Mouse (Mus musculus) testis, adult 2 months (tissue): ENCODE results near the gene Camta1. TPM values are rescaled to one million over a fixed set of nuclear protein-coding genes. Genes with fewer than 3 reads are reported as not detected.

Experiments
- H3K27ac ChIP-seq: fragments of 200-500 bp; 2 replicates; pipeline ENCODE4 v1.5.1; 2012; ENCODE audit warnings: low read depth, low read length; ENCODE audit not compliant: control insufficient read depth, insufficient read depth
- H3K27me3 ChIP-seq: fragments of 200-500 bp; 2 replicates; pipeline ENCODE4 v1.6.1; 2012; ENCODE audit warnings: mild to moderate bottlenecking, low read length, moderate library complexity; ENCODE audit not compliant: control insufficient read depth, insufficient read depth
- H3K36me3 ChIP-seq: fragments of 200-500 bp; 2 replicates; pipeline ENCODE4 v1.6.1; 2012; ENCODE audit warnings: mild to moderate bottlenecking, low read length; ENCODE audit not compliant: control insufficient read depth, insufficient read depth
- H3K4me1 ChIP-seq: fragments of 200-500 bp; 2 replicates; pipeline ENCODE4 v1.6.1; 2012; ENCODE audit warnings: low read length; ENCODE audit not compliant: control insufficient read depth, insufficient read depth
- H3K4me3 ChIP-seq: fragments of 200-500 bp; 2 replicates; pipeline ENCODE4 v1.5.1; 2012; ENCODE audit warnings: low read depth, mild to moderate bottlenecking, low read length, moderate library complexity, mixed read lengths; ENCODE audit not compliant: control insufficient read depth
- CTCF ChIP-seq: fragments of 200-500 bp; IDR thresholded peaks from 2 replicates; pipeline ENCODE4 v1.5.1; 2012; ENCODE audit warnings: low read depth, mild to moderate bottlenecking, inconsistent platforms, low read length, moderate library complexity; ENCODE audit not compliant: control insufficient read depth, insufficient read depth, insufficient replicate concordance
- POLR2A ChIP-seq: fragments of 200-500 bp; IDR thresholded peaks from 2 replicates; pipeline ENCODE4 v1.6.1; 2012; ENCODE audit warnings: low read depth, mild to moderate bottlenecking, inconsistent platforms, low read length, moderate library complexity; ENCODE audit not compliant: control insufficient read depth
- polyA plus RNA-seq: library from polyadenylated mRNA; depleted of rRNA; stranded (reverse); fragments of >200 nt; gene quantifications from 2 replicates; pipeline ENCODE4 v1.2.3, GENCODE M21; 2012

The Camta1 gene
- polyA plus RNA-seq, 1 experiment = 15.4 TPM

GRCm38 (mm10) chr4:151604481-151604880 lies 257.2 kb downstream of the Camta1 start:
- Histone ChIP-seq H3K36me3 (no peaks in the 10 kb centered on the region), H3K27ac (no peak overlapping the region), H3K4me3 (no peak overlapping the region), H3K27me3 (no peaks in the 10 kb centered on the region), H3K4me1 (no peaks in the 10 kb centered on the region)
- no peak for TF ChIP-seq POLR2A
- TF ChIP-seq CTCF = no peak

DNA sequence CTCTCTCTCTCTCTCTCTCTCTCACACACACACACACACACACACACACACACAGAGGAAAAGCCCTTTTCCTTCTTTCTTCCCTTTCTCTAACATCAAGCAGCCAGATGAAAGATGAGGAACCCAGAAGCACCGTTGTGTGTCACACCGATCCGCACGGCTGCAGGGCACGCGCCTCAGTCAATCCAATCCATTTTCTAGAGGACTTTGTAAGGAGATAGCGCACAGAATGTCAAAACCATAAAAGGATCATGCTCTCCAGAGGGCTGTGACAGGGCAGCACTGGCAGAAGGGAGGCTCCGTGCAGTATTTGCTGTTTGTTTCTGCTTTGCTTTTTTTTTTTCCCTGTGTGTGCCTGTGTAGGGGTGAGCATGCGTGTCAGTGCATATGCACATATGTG lies 258.1 kb downstream of the Camta1 start:
- Histone ChIP-seq H3K4me3 (no peak overlapping the region), H3K27me3 (no peaks in the 10 kb centered on the region), H3K36me3 (no peaks in the 10 kb centered on the region), H3K27ac (no peak overlapping the region), H3K4me1 (no peaks in the 10 kb centered on the region)
- TF ChIP-seq POLR2A (no peak), CTCF (no peak)

GRCm38 (mm10) chr4:151595116-151595515 lies 266.6 kb downstream of the Camta1 start:
- H3K4me3 ChIP-seq = no peak overlapping the region
- TF ChIP-seq POLR2A (no peak), CTCF (no peak)
- H3K36me3 ChIP-seq = no peaks in the 10 kb centered on the region
- no peaks in the 10 kb centered on the region for H3K4me1 ChIP-seq
- no peaks in the 10 kb centered on the region for H3K27me3 ChIP-seq
- no peak overlapping the region for H3K27ac ChIP-seq

GRCm38 (mm10) chr4:151593042-151593441 lies 268.6 kb downstream of the Camta1 start:
- H3K4me3 ChIP-seq = no peak overlapping the region
- TF ChIP-seq CTCF = no peak
- no peak for TF ChIP-seq POLR2A
- no peak overlapping the region for H3K27ac ChIP-seq
- no peaks in the 10 kb centered on the region for H3K4me1 ChIP-seq
- H3K36me3 ChIP-seq = no peaks in the 10 kb centered on the region
- no peaks in the 10 kb centered on the region for H3K27me3 ChIP-seq

GRCm38 (mm10) chr4:151586074-151586473 lies 275.6 kb downstream of the Camta1 start:
- Histone ChIP-seq H3K27me3 (no peaks in the 10 kb centered on the region), H3K4me1 (no peaks in the 10 kb centered on the region), H3K4me3 (no peak overlapping the region), H3K27ac (no peak overlapping the region), H3K36me3 (no peaks in the 10 kb centered on the region)
- TF ChIP-seq POLR2A (no peak), CTCF (no peak)

DNA sequence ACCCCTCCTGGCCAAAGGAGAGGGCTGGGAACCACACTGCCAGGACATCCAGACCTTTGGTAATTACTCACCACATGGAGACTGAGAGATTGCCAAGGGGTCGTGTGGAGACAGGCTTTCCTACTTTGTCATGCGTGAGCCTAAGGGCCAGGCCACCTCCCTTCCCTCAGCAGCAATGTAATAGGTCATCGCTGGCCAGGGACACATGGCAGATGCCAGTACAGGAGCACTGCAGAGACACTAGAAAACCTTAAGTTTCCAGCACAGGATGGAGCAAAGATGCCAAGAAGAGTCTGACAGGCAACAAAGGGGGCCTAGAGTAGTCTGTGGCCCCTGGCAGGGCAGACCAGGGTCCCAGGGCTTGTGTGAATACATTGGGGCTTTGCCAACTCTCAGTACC lies 283.7 kb downstream of the Camta1 start:
- Histone ChIP-seq H3K4me1 (no peaks in the 10 kb centered on the region), H3K4me3 (no peak overlapping the region), H3K36me3 (no peaks in the 10 kb centered on the region), H3K27ac (no peak overlapping the region), H3K27me3 (no peaks in the 10 kb centered on the region)
- no peak for TF ChIP-seq POLR2A
- TF ChIP-seq CTCF = no peak

- TF ChIP-seq POLR2A (no peak), CTCF (no peak)
- Histone ChIP-seq H3K27me3 (no peaks in the 10 kb centered on the region), H3K4me3 (no peak overlapping the region), H3K4me1 (no peaks in the 10 kb centered on the region), H3K36me3 (no peaks in the 10 kb centered on the region), H3K27ac (no peak overlapping the region)
These were observed 285.2 kb downstream of the Camta1 start for GRCm38 (mm10) chr4:151576291-151577108.
